Mouse (Mus musculus): Measurements from ENCODE around the gene Pkd1. TPM values are rescaled to one million over a fixed set of nuclear protein-coding genes. Genes with fewer than 3 reads are reported as not detected.

Pkd1 gene
- total and polyA plus RNA-seq, 2 experiments from 2014 or later, result 7.1 to 57.5 TPM

DNA sequence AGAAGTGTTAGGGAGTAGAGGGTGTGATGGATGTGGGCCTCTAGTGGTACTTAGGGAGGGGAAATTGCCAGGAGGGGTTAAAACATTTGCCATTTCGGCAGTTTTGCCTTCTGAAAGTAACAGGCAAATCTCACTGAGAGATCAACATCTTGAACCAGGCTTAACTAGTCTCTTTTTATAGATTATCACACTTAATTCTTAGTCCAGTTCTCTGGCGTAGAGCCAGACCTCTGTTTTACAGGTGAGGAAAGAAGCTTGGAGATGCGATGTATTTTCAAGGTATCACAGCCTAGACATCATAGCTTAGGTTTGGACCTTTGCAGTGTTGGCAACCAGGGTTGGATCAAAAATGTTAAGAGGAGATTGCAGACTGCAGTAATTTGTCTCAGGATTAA is 1.4 kb downstream of the Pkd1 start:
- WGBS, result 54% methylated on average over 3 of the region's 3 CpGs
- peak overlapping the region; percentile 93 for H3K4me2 ChIP-seq (ENCODE audit: low read depth, low read length)
- 0 out of 2 replicates have a peak, but pooled peaks cover 3% of the 10 kb centered on the region for H3K36me3 ChIP-seq (replicated peaks; ENCODE audit: control insufficient read depth, insufficient read depth, low read length)
- peak overlapping the region; percentile 90 for H3K9ac ChIP-seq (replicated peaks; ENCODE audit: low read depth, low read length)
- peaks cover 21% of the 10 kb centered on the region for H3K4me1 ChIP-seq (ENCODE audit: control insufficient read depth, insufficient read depth)
- H3K27ac ChIP-seq (ENCODE audit: low read depth), result peak overlapping the region; percentile 95
- ATAC-seq (ENCODE audit: insufficient read depth, low read depth) (no peak), DNase-seq (ENCODE audit: low spot score) (no peak)
- H3K9me3 ChIP-seq (replicated peaks; ENCODE audit: control insufficient read depth, low read length), result no peaks in the 10 kb centered on the region
- no peaks in the 10 kb centered on the region for H3K27me3 ChIP-seq (ENCODE audit: control insufficient read depth, insufficient read depth, low read length)
- H3K4me3 ChIP-seq (ENCODE audit: low read depth, low read length), result peak overlapping the region; percentile 81
- no peak for TF ChIP-seq EP300 (IDR thresholded peaks at IDR 0.05; ENCODE audit: low read depth)
- no peak for TF ChIP-seq CTCF (IDR thresholded peaks at IDR 0.05; ENCODE audit: low read depth)

DNA sequence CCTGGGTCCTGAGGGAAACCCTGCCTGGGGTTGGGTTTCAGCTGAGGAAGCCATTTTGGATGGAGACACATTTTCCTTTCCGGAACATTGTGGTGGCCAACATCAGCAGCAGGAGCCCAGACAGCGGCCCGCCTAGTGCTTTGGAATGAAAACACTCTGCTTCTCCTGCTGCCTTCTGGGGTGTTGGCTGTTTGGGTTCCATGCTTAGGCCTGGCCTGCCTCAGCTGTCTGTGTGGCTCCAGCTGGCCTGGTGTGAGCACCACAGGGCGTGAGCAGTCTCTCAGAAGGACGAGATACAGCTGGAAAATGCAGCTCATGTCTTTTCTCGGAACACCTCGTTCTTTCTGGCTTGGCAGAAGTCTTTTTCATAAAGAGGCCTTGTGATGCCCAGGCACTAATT is 7.5 kb downstream of the Pkd1 start:
- 0 out of 2 replicates have a peak, but pooled peaks cover 3% of the 10 kb centered on the region for H3K36me3 ChIP-seq (replicated peaks; ENCODE audit: control insufficient read depth, insufficient read depth, low read length)
- ATAC-seq (ENCODE audit: insufficient read depth, low read depth) (peak; percentile 33; the same call in 1 of the 2 replicates), DNase-seq (ENCODE audit: low spot score) (peak; percentile 30)
- H3K4me2 ChIP-seq (ENCODE audit: low read depth, low read length), result no peak overlapping the region
- peaks cover 47% of the 10 kb centered on the region for H3K4me1 ChIP-seq (ENCODE audit: control insufficient read depth, insufficient read depth)
- H3K27ac ChIP-seq (ENCODE audit: low read depth), result peak overlapping the region; percentile 90
- no peak overlapping the region for H3K9ac ChIP-seq (replicated peaks; ENCODE audit: low read depth, low read length)
- WGBS, result 62% methylated on average over 7 of the region's 7 CpGs
- H3K4me3 ChIP-seq (ENCODE audit: low read depth, low read length), result no peak overlapping the region
- TF ChIP-seq CTCF (IDR thresholded peaks at IDR 0.05; ENCODE audit: low read depth), result no peak
- TF ChIP-seq EP300 (IDR thresholded peaks at IDR 0.05; ENCODE audit: low read depth), result no peak
- H3K27me3 ChIP-seq (ENCODE audit: control insufficient read depth, insufficient read depth, low read length), result no peaks in the 10 kb centered on the region
- no peaks in the 10 kb centered on the region for H3K9me3 ChIP-seq (replicated peaks; ENCODE audit: control insufficient read depth, low read length)

DNA sequence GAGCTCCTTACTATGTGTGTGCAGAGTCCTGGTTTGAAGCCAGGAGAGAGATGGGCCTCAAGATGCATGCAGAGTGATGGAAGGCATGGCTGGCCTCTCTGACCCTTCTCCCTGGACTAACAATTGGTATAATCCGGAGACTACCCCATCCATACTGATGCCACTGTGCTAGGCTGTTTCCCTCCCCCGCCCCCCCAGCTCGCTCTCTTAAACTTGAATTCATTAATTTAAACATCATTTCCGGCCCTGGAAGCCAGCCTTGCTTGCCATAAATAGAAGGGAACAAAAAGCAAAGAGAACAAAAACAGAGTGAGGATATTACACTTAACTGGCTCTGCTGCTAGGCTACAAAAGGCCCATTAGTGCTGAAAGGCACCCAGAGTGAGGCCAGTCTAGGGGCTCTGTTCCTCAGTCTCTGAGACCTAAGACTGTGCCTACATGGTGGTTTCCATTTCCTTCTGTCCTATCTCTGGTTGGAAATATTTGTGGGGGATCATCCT is 9.0 kb downstream of the Pkd1 start:
- WGBS, result 47% methylated on average over 4 of the region's 4 CpGs
- DNase-seq (ENCODE audit: low spot score), result no peak
- H3K4me2 ChIP-seq (ENCODE audit: low read depth, low read length), result 0 out of 2 replicates have a peak overlapping the region, but pooled peaks have one; percentile 2

DNA sequence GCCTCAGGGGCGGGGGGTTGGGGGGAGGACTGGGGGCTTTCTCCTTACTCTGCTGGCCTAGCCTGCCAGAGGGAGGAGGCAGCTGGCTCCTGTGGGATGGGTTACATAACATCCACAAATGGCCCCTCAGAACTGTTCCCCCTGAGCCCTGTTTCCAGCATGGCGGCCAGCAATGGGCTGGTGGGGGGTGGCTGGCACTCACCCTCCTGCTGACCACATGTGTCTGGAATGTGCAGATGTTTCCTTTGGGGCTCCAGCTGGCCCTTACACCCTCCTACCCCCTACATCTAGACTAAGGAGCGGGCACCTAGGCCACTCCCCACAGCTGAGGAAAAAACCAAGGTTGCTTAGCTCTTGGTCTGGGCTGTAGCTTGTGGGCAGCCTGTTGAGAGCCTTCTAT is 9.5 kb downstream of the Pkd1 start:
- 53% methylated on average over 3 of the region's 3 CpGs for WGBS
- Histone ChIP-seq H3K27ac (ENCODE audit: low read depth) (peak overlapping the region; percentile 90), H3K4me1 (ENCODE audit: control insufficient read depth, insufficient read depth) (peaks cover 47% of the 10 kb centered on the region), H3K9ac (replicated peaks; ENCODE audit: low read depth, low read length) (no peak overlapping the region), H3K4me2 (ENCODE audit: low read depth, low read length) (peak overlapping the region; percentile 2; the same call in 1 of the 2 replicates), H3K27me3 (ENCODE audit: control insufficient read depth, insufficient read depth, low read length) (no peaks in the 10 kb centered on the region), H3K9me3 (replicated peaks; ENCODE audit: control insufficient read depth, low read length) (no peaks in the 10 kb centered on the region), H3K4me3 (ENCODE audit: low read depth, low read length) (no peak overlapping the region), H3K36me3 (replicated peaks; ENCODE audit: control insufficient read depth, insufficient read depth, low read length) (0 out of 2 replicates have a peak, but pooled peaks cover 2% of the 10 kb centered on the region)
- TF ChIP-seq CTCF (IDR thresholded peaks at IDR 0.05; ENCODE audit: low read depth) (no peak), EP300 (IDR thresholded peaks at IDR 0.05; ENCODE audit: low read depth) (no peak)
- DNase-seq (ENCODE audit: low spot score), result no peak
- ATAC-seq (ENCODE audit: insufficient read depth, low read depth), result peak; percentile 55

More for the DNA sequence above, 9.0 kb downstream of the Pkd1 start:
- H3K4me3 ChIP-seq (ENCODE audit: low read depth, low read length), result no peak overlapping the region
- H3K4me1 ChIP-seq (ENCODE audit: control insufficient read depth, insufficient read depth), result peaks cover 47% of the 10 kb centered on the region
- TF ChIP-seq CTCF (IDR thresholded peaks at IDR 0.05; ENCODE audit: low read depth) (no peak), EP300 (IDR thresholded peaks at IDR 0.05; ENCODE audit: low read depth) (no peak)
- ATAC-seq (ENCODE audit: insufficient read depth, low read depth), result peak; percentile 65
- 0 out of 2 replicates have a peak, but pooled peaks cover 3% of the 10 kb centered on the region for H3K36me3 ChIP-seq (replicated peaks; ENCODE audit: control insufficient read depth, insufficient read depth, low read length)
- peak overlapping the region; percentile 90 for H3K27ac ChIP-seq (ENCODE audit: low read depth)
- no peaks in the 10 kb centered on the region for H3K9me3 ChIP-seq (replicated peaks; ENCODE audit: control insufficient read depth, low read length)
- H3K27me3 ChIP-seq (ENCODE audit: control insufficient read depth, insufficient read depth, low read length), result no peaks in the 10 kb centered on the region
- H3K9ac ChIP-seq (replicated peaks; ENCODE audit: low read depth, low read length), result no peak overlapping the region

DNA sequence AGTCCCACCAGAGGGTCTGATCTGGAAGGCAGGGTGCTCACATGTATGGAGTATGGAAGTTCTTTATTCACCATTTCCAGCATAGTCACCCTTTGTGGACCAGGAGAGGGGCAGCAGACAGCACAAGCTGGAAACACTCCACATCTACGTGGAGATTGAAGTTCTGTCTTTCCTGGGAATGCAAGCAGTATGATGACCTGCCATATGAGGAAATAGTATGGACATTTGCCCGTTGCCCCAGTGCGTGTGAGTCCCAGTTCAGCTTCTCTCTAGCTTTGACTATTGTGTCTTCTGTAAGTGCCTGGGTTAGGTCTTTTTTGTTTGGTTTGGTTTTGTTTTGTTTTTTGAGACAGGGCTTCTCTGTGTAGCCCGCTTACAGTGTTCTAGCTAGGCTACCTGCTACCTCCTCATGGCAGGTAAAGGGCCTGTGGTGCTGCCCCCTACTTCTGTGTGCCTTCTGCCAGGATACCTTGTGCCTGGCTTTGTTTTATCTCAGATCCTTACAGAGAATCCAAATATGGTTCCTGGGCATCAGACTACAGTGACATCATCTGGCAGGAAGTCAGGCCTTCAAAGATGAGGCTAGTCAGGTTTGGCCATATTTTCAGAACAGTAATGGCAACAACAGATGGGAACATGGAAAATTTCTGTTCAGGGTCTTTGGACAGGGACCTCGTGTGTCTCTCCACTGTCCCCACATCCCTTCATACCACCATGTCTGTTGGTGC is 10.8 kb downstream of the Pkd1 start:
- 0 out of 2 replicates have a peak, but pooled peaks have one; percentile 13 for ATAC-seq (ENCODE audit: insufficient read depth, low read depth)
- Histone ChIP-seq H3K27me3 (ENCODE audit: control insufficient read depth, insufficient read depth, low read length) (no peaks in the 10 kb centered on the region), H3K4me2 (ENCODE audit: low read depth, low read length) (no peak overlapping the region), H3K27ac (ENCODE audit: low read depth) (peak overlapping the region; percentile 48), H3K4me1 (ENCODE audit: control insufficient read depth, insufficient read depth) (peaks cover 44% of the 10 kb centered on the region), H3K4me3 (ENCODE audit: low read depth, low read length) (no peak overlapping the region), H3K9ac (replicated peaks; ENCODE audit: low read depth, low read length) (no peak overlapping the region), H3K9me3 (replicated peaks; ENCODE audit: control insufficient read depth, low read length) (no peaks in the 10 kb centered on the region), H3K36me3 (replicated peaks; ENCODE audit: control insufficient read depth, insufficient read depth, low read length) (no peaks in the 10 kb centered on the region)
- 72% methylated on average over 5 of the region's 5 CpGs for WGBS
- TF ChIP-seq CTCF (IDR thresholded peaks at IDR 0.05; ENCODE audit: low read depth) (no peak), EP300 (IDR thresholded peaks at IDR 0.05; ENCODE audit: low read depth) (no peak)
- no peak for DNase-seq (ENCODE audit: low spot score)

Measured in heart, postnatal 0 days (tissue).